Mouse (Mus musculus) kidney, postnatal 4 days (tissue): ENCODE results near the gene Wdr82.

Source experiments
- DNase-seq, 2 experiments: peaks; one replicate each; pipeline ENCODE4 v3.0.0; 2021; ENCODE audit warnings: mixed read lengths in 2 of 2

Wdr82 gene

DNA sequence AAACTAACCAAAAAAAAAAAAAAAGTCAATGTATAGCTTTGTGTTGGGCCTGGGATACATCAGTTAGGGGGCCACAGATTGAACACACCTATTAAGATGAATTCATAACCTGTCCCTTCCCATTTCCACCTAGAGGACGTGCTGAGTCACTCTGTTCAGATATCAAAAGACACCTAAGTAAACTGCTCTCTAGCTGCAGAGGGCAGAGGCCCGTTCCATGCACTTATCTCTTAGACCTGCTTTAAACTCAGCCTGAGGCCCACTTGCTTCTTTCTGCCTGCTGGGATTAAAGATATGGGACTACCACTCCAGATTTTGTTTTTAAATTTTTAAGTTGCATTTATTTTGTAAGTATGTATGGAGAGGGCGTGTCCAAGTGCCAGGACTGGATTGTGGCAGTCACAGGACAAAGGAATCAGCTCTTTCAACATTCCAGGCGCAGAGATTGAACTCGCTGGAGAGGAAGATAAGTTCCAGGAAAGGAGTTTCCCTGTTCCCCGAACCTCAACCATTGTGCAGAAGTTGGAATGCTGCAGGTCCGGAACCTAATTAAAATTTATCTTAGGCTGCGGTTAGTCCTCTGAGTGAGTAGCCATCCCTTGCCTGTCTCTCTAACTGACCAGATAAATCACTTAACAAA lies 57.2 kb downstream of the Wdr82 start:
- DNase-seq, result no peak

DNA sequence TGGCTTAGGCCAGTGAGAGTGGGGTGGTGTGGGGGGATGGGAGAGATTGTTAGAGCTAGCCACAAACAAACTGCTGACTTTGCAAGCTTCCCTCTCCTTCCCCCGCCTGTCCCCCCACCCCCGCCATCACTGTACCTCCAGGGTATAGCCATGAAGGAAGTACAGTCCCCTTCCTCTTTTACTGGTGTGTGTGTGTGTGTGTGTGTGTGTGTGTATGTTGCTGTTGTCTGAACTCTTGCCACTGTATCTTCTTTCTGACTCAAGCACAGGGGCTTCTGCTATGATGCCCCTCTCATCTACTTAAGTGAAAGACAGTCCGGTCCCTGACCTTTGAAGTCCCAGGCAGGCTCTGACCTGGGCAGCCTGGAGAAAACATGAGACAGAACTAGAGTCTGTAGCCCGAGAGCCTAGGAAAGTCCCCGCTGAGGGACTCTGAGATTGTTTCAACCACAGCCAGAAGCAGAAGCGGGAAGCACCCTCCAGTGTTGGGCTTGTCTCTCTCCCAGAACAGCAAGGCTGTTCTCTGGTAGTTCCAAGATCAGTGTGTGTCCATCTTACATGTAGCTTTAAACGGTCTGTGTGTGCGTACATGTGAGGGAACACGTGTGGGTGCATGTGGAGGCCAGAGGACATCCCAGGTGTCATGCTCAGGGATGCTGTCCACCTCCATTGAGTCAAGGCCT lies 59.5 kb downstream of the Wdr82 start:
- DNase-seq, result no peak

DNA sequence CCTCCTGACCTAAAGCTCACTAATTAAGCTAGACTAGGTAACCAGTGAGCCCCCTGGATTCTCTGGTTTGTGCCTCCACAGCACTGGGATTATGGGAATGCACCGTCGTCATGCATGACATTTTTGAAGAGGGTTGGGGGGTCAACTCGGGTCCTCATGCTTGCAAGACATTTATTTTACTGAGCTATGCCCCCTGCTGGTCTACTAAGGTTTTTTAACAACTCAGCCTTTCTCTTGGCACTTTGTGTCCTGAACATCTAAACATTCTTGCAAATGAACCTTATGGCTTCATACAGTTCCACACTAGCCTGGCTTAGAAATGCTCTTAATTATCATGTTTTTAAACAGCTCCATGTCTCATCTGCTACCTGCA lies 60.0 kb downstream of the Wdr82 start:
- no peak for DNase-seq

DNA sequence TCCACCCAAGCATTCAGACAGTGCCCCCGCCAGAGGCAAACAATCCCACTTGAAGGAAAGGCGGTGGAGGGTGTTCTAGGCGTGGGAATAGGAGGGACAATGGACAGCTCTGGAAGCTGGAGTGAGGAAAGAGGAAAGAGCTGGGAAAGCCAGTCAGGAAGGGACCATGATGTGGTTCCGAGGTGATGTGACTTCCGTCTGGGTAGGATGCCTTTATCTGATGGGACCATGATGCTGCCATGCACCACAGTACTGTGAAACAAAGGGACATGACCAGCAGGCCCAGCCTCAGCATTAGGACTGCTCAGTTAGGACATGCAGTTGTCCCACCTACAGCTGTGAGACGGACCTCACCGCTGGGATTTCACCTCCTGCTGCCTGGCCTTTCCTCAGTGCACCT lies 60.5 kb downstream of the Wdr82 start:
- no peak for DNase-seq

DNA sequence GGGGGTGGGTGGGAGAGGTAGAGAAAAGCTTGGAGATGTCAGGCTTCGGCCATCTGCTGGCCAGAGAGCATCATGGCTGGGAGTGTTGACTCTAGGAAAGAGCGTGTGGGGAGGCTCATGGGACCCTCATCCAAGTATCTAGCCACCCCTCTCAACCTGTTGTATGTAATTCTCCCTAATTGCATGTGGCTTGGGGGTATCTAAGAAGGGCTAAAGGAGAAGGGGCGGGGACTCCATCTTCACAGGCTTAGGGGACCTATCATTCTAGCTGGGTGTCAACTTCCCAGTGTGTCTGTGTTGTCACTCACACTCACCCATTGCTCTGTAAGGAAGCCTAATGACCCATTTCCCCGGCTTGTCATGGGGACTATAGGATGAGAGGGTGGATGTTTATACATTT lies 61.1 kb downstream of the Wdr82 start:
- no peak for DNase-seq

DNA sequence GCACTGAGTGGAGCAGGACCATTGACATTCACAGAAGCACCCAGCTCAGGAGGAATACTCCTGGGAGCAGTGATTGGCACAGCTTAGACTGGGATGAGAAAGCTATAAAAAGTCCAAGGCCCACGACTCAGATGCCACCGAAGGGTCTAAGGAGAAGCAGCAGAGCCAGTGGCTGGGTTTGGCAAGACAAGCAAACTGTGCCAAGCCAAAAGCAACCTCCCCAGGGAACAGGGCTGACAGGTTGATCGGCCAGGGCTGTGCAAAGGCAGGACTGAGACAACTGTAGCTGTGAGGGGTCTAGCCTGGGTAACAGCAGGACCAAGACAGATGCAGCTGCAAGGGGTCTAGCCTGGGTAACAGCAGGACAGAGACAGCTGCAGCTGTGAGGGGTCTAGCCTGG lies 62.2 kb downstream of the Wdr82 start:
- DNase-seq, result no peak

DNA sequence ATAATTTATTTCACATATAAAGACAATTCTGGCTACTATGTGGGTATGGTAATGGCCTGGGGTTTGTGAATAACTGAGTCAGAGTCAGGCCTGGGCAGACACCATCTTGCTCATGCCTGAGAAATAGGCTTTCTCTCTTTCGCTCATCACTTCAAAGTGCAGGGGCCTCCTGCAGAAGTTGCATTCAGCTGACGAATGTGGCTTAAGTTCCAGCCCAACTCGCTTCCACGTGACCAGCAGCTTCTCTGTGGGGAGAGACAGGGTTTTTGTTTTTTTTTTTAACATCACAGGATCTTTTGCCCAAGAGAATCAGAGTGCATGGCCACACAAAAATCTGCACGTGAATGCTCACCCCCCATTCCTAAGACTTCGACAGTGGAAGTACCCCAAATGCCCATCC lies 63.2 kb downstream of the Wdr82 start:
- no peak for DNase-seq

DNA sequence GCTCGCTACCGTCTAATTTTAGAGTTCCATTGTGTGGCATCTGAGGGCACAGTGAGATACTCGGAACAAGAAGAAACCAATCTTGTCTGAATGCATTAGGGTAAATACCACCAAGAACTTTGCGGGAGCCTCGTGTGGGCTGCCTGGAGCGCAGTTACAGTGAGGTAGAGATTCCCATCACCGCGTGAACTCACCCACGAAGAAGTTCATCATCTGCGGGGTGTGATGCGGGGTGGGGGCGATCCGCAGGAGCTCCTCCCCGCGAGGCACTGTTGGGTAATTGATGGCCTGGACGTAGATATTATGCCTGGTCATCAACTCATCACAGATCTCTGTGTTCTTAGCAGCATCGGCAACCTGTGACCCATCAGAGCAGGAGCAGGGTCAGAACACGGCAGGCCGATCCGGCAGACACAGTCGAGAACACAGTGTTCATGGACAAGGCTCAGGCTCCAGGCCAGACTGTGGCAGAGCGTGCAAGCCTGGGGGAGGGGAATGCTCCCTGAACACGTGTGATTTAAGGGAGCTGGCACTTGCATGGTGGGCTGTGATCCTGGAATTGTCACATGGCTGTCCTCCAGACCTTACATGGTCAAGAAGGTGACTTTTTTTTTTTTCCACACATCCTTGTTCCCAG lies 64.6 kb downstream of the Wdr82 start:
- DNase-seq, result no peak

DNA sequence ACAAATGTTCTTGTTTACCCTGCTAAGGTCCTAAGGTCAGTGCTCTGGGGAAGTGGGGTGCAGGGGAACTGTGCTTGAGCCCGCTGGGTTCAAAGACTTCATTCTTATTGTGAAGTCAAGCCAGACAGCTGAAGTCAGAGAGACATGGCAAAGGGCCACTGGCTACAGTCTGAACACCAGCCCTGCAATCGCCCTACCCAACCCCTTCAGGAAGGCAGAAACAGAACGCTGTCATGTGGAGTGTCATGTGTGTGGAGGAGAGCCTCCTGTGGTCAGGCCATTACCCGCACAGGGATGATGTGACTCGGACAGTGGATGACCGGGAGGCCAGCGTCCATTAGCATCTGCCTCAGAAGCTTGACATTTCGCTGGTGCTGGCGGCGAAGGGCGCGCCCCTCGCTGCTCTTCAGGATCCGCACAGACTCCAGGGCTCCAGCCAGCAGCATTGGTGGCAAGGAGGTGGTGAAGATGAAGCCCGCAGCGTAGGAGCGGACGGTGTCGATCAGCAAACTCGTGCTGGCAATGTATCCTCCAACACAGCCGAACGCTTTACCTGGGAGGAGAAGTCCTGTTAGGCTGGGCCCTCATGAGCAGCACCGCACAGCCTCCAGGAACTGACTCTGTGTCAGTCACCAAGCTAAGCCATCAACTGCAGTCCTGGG lies 65.6 kb downstream of the Wdr82 start:
- DNase-seq, result no peak

DNA sequence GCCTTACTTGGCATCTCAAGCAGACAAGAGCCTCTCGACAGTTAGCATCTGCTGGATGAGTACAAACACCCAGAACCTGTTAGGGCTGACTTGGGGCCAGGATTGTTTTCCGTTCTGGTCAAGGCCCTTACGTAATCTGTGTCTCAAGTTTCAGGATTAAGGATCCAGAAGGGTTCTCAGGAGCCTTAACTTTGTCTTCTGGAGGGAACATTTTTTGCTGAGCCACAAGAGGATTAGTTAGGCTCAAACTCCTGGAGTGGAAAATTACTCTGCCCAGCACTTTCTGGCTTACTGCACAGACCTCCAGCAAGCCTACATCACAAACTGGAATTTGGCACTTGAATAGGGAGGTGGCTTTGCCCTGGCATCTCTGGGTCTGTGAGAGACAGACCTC lies 66.1 kb downstream of the Wdr82 start:
- DNase-seq, result no peak

DNA sequence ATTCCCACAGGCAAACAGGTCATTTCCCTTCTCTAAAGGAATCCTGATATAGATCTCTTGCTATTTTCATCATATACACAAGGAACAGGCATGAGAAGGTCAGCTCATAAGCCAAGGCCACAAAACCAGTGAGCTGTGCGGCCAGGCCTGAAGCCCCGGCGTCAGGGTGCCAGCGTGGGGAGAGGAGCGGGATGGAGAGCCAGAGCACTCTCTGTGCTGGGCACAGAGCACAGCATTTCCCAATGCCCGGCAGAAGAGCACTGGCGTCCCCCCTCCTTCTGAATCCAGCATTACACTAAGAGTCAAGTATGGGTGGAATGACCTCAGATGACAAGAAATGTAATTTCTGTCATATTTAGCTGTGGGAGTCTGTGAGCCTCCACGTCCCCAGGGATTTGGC lies 66.7 kb downstream of the Wdr82 start:
- DNase-seq, result no peak

DNA sequence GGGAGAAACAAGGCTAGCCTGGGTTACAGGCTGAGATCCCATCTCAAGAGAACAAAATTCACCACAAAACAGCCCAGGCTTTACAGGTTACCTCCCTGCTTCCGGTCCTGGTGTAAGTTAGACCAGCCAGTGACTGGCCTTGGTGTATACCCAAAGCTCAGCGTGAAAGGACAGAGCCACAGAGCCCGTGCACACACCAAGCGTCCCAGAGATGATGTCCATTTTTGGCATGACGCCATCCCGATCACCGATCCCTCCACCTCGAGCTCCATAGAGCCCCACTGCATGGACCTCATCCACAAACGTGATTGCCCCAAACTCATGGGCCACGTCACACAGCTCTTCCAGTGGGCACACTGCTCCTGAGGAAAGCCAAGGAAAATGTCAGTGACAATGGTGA lies 67.2 kb downstream of the Wdr82 start:
- no peak for DNase-seq
